Mouse (Mus musculus) E14TG2a.4 (cell line): ENCODE measurements at regions not wholly inside any gene's neighbourhood (a gene's known extent, or its start where the extent isn't known, plus 50 kb on each side); places are given as distances from the start of the nearest gene placed in this dataset.

Experiments used
- CTCF ChIP-seq: conservative IDR thresholded peaks from 2 replicates; pipeline ENCODE4 v1.5.1; 2014; ENCODE audit warnings: low read length
- NANOG ChIP-seq: IDR thresholded peaks from 2 replicates; pipeline ENCODE4 v1.6.1; 2014; ENCODE audit warnings: borderline replicate concordance, low read length, mixed read lengths
- POU5F1 ChIP-seq: IDR thresholded peaks from 2 replicates; pipeline ENCODE4 v1.6.1; 2014; ENCODE audit warnings: low read length, borderline replicate concordance

GRCm38 (mm10) chr10:99410754-99411153 is 147.7 kb downstream of the Dusp6 start:
- TF ChIP-seq CTCF (no peak), NANOG (no peak), POU5F1 (no peak)
